ENCODE assay signal across 18 mouse cellular contexts in genomic region chr5:139949975-139950578, GRCm38 (mm10). TPM values are rescaled to one million over a fixed set of nuclear protein-coding genes. Genes with fewer than 3 reads are reported as not detected.
DNase-seq lines count a peak whose midpoint lies in the region; ATAC-seq and TF ChIP-seq lines count a peak whose summit lies in the region.
"Had no signal": no experiment of that assay in that cellular context is flagged by ENCODE, and none has a peak within 500 bp of the region (broad histone marks: within the 10 kb centered on the region; RNA-seq: fewer than 3 reads in every experiment).

No protein-coding gene starts in this region.

- H3K36me3 ChIP-seq in kidney, postnatal 0 days (ENCODE audit: insufficient read depth, low read length) = no peaks in the 10 kb centered on the region
- no peaks in the 10 kb centered on the region for H3K36me3 ChIP-seq in kidney, embryonic 16.5 days (ENCODE audit: insufficient read depth, low read length)
- H3K36me3 ChIP-seq in embryonic facial prominence, embryonic 14.5 days (ENCODE audit: control insufficient read depth, insufficient read depth, low read length) = no peaks in the 10 kb centered on the region
- H3K36me3 ChIP-seq in limb, embryonic 10.5 days = no peaks in the 10 kb centered on the region
- H3K36me3 ChIP-seq in midbrain, embryonic 16.5 days (ENCODE audit: control insufficient read depth, insufficient read depth, low read length) = no peaks in the 10 kb centered on the region
- H3K36me3 ChIP-seq: hindbrain, embryonic 15.5 days had no signal

- H3K4me2 ChIP-seq in kidney, postnatal 0 days (ENCODE audit: low read length) = no peak overlapping the region
- H3K4me2 ChIP-seq in kidney, embryonic 16.5 days (replicated peaks; ENCODE audit: low read depth, low read length) = no peak overlapping the region
- no peak overlapping the region for H3K4me2 ChIP-seq in embryonic facial prominence, embryonic 14.5 days (ENCODE audit: low read depth, low read length)
- no peak overlapping the region for H3K4me2 ChIP-seq in midbrain, embryonic 16.5 days (ENCODE audit: low read length)
- H3K4me2 ChIP-seq: hindbrain, embryonic 15.5 days had no signal

- peak; percentile 44 for DNase-seq in kidney, postnatal 0 days (ENCODE audit: low spot score)
- no peak for DNase-seq in embryonic facial prominence, embryonic 14.5 days (ENCODE audit: low spot score)
- DNase-seq in limb, embryonic 10.5 days (ENCODE audit: low spot score) = no peak
- DNase-seq in right cerebral cortex, postnatal 25 days = no peak
- no peak for DNase-seq in c-Kit-positive CD71-positive TER-119-positive erythroid progenitor cells, embryonic 14.5 days (ENCODE audit: low spot score)
- DNase-seq: heart, adult 11 months; kidney, adult 11 months; kidney, postnatal 25 days; liver; liver, postnatal 0 days; lung, postnatal 36 days; right cerebral cortex, postnatal 14 days had no signal

- no peak overlapping the region for H3K4me3 ChIP-seq in kidney, postnatal 0 days (replicated peaks; ENCODE audit: low read depth, low read length)
- H3K4me3 ChIP-seq in kidney, embryonic 16.5 days (ENCODE audit: low read length) = no peak overlapping the region
- no peak overlapping the region for H3K4me3 ChIP-seq in embryonic facial prominence, embryonic 14.5 days (ENCODE audit: low read depth, low read length)
- no peak overlapping the region for H3K4me3 ChIP-seq in limb, embryonic 10.5 days
- no peak overlapping the region for H3K4me3 ChIP-seq in midbrain, embryonic 16.5 days (ENCODE audit: low read depth, low read length)
- H3K4me3 ChIP-seq: erythroblast, embryonic 14.5 days; hindbrain, embryonic 15.5 days had no signal

- no peaks in the 10 kb centered on the region for H3K27me3 ChIP-seq in kidney, postnatal 0 days (ENCODE audit: insufficient read depth, low read length)
- H3K27me3 ChIP-seq in kidney, embryonic 16.5 days (ENCODE audit: insufficient read depth, low read length) = no peaks in the 10 kb centered on the region
- H3K27me3 ChIP-seq in embryonic facial prominence, embryonic 14.5 days (replicated peaks; ENCODE audit: control insufficient read depth, insufficient read depth, low read length) = no peaks in the 10 kb centered on the region
- 0 out of 2 replicates have a peak, but pooled peaks cover 5% of the 10 kb centered on the region for H3K27me3 ChIP-seq in limb, embryonic 10.5 days (ENCODE audit: low read depth, poor library complexity, severe bottlenecking)
- no peaks in the 10 kb centered on the region for H3K27me3 ChIP-seq in midbrain, embryonic 16.5 days (ENCODE audit: control insufficient read depth, insufficient read depth, low read depth, low read length)
- H3K27me3 ChIP-seq: hindbrain, embryonic 15.5 days had no signal

- TF ChIP-seq CTCF in kidney, postnatal 0 days (IDR thresholded peaks at IDR 0.05; ENCODE audit: low read depth) = no peak

- no peaks in the 10 kb centered on the region for H3K9me3 ChIP-seq in kidney, postnatal 0 days (replicated peaks; ENCODE audit: low read length)
- no peaks in the 10 kb centered on the region for H3K9me3 ChIP-seq in kidney, embryonic 16.5 days (ENCODE audit: low read length)
- H3K9me3 ChIP-seq in embryonic facial prominence, embryonic 14.5 days (ENCODE audit: control insufficient read depth, low read length) = no peaks in the 10 kb centered on the region
- no peaks in the 10 kb centered on the region for H3K9me3 ChIP-seq in limb, embryonic 10.5 days (replicated peaks)
- no peaks in the 10 kb centered on the region for H3K9me3 ChIP-seq in midbrain, embryonic 16.5 days (replicated peaks; ENCODE audit: control insufficient read depth, low read length, poor library complexity, severe bottlenecking)
- H3K9me3 ChIP-seq: hindbrain, embryonic 15.5 days had no signal

- no peak for ATAC-seq in kidney, postnatal 0 days (replicated peaks; ENCODE audit: low FRiP score, low read depth)
- ATAC-seq in kidney, embryonic 16.5 days (ENCODE audit: low FRiP score, low TSS enrichment) = no peak; the same call in 1 of the 2 replicates
- ATAC-seq in embryonic facial prominence, embryonic 14.5 days (ENCODE audit: low read depth) = no peak
- no peak for ATAC-seq in midbrain, embryonic 16.5 days
- ATAC-seq: liver, postnatal 0 days had no signal

- no peaks in the 10 kb centered on the region for H3K4me1 ChIP-seq in kidney, postnatal 0 days (replicated peaks; ENCODE audit: insufficient read depth, low read length)
- 0 out of 2 replicates have a peak, but pooled peaks cover 6% of the 10 kb centered on the region for H3K4me1 ChIP-seq in kidney, embryonic 16.5 days (ENCODE audit: insufficient read depth, low read length)
- peaks cover 7% of the 10 kb centered on the region; the same call in 1 of the 2 replicates for H3K4me1 ChIP-seq in embryonic facial prominence, embryonic 14.5 days (ENCODE audit: control insufficient read depth, insufficient read depth, low read length)
- H3K4me1 ChIP-seq in limb, embryonic 10.5 days = peaks cover 36% of the 10 kb centered on the region
- H3K4me1 ChIP-seq in midbrain, embryonic 16.5 days (ENCODE audit: control insufficient read depth, insufficient read depth, low read length) = peaks cover 12% of the 10 kb centered on the region

- no peak overlapping the region for H3K9ac ChIP-seq in kidney, postnatal 0 days (ENCODE audit: low read depth, low read length)
- no peak overlapping the region for H3K9ac ChIP-seq in kidney, embryonic 16.5 days (replicated peaks; ENCODE audit: low read length)
- H3K9ac ChIP-seq in embryonic facial prominence, embryonic 14.5 days (ENCODE audit: low read depth, low read length) = no peak overlapping the region
- H3K9ac ChIP-seq in midbrain, embryonic 16.5 days (ENCODE audit: low read depth, low read length) = no peak overlapping the region
- H3K9ac ChIP-seq: hindbrain, embryonic 15.5 days; liver, postnatal 0 days had no signal

- no peak overlapping the region for H3K27ac ChIP-seq in kidney, postnatal 0 days
- H3K27ac ChIP-seq in kidney, embryonic 16.5 days (ENCODE audit: low read length) = no peak overlapping the region
- 0 out of 2 replicates have a peak overlapping the region, but pooled peaks have one; percentile 28 for H3K27ac ChIP-seq in embryonic facial prominence, embryonic 14.5 days (replicated peaks; ENCODE audit: low read depth, low read length)
- H3K27ac ChIP-seq in limb, embryonic 10.5 days = peak overlapping the region; percentile 53; the same call in 1 of the 2 replicates
- peak overlapping the region; percentile 50; the same call in 1 of the 2 replicates for H3K27ac ChIP-seq in midbrain, embryonic 16.5 days (ENCODE audit: low read length)
- H3K27ac ChIP-seq: hindbrain, embryonic 15.5 days; stomach, postnatal 0 days had no signal

- 70% methylated on average over 11 of the region's 11 CpGs for WGBS in kidney, postnatal 0 days
- WGBS in kidney, embryonic 16.5 days = 76% methylated on average over 11 of the region's 11 CpGs
- 65% methylated on average over 11 of the region's 11 CpGs for WGBS in embryonic facial prominence, embryonic 14.5 days
- 84% methylated on average over 11 of the region's 11 CpGs for WGBS in limb, embryonic 10.5 days
- 61% methylated on average over 11 of the region's 11 CpGs for WGBS in midbrain, embryonic 16.5 days

RNA-seq across cellular contexts. Expression of gene Elfn1, which starts 42.3 kb away (rescaled TPM):
- 0.22 and 0.33 TPM in 2 replicates for polyA plus RNA-seq in kidney, postnatal 0 days (2015; fragmentation: Nextera tagmentation; extraction: Ambion mirVana)
- 0.24 and 0.37 TPM in 2 replicates for polyA plus RNA-seq in kidney, embryonic 16.5 days (2015; fragmentation: Nextera tagmentation; extraction: Ambion mirVana)
- 1.3 TPM in 2 replicates for polyA plus RNA-seq in embryonic facial prominence, embryonic 14.5 days (2014; fragmentation: Nextera tagmentation; extraction: Ambion mirVana)
- 0.10 and 0.18 TPM in 2 replicates for polyA plus RNA-seq in limb, embryonic 10.5 days (2016; fragmentation: Nextera tagmentation; extraction: Ambion mirVana)
- 2.5 TPM in 2 replicates for polyA plus RNA-seq in midbrain, embryonic 16.5 days (2015; fragmentation: Nextera tagmentation; extraction: Ambion mirVana)
- polyA plus RNA-seq: erythroblast, embryonic 14.5 days; heart, embryonic 14.5 days; liver, postnatal 0 days had no signal

Comparison
In these comparisons a context has a peak if more than half of its experiments do, and no peak if none do; other contexts are left out.
1. H3K27ac ChIP-seq: peak in embryonic facial prominence, embryonic 14.5 days (single experiment), limb, embryonic 10.5 days (single experiment) and midbrain, embryonic 16.5 days (single experiment); none in kidney, postnatal 0 days (single experiment) and kidney, embryonic 16.5 days (single experiment).